Mouse (Mus musculus) forebrain, embryonic 10.5 days (tissue): ENCODE results near the gene Ntf5. TPM values are rescaled to one million over a fixed set of nuclear protein-coding genes. Genes with fewer than 3 reads are reported as not detected.
"Not testable (repeated sequence)": the region's sequence is repeated elsewhere in the genome, so short reads cannot be mapped to it uniquely, and the experiment has no call there.

ENCODE experiments used
- DNase-seq: peaks from one replicate; pipeline ENCODE4 v3.0.0-alpha.2; 2017; ENCODE audit warnings: low spot score; ENCODE audit errors: extremely low spot score
- H3K27ac ChIP-seq: fragments of 300-500 bp; sonication (generic); 2 replicates; pipeline ENCODE4 v1.5.1; 2016; ENCODE audit warnings: mild to moderate bottlenecking
- H3K27me3 ChIP-seq: fragments of 300-500 bp; sonication (generic); 2 replicates; pipeline ENCODE4 v1.6.1; 2016; ENCODE audit warnings: mild to moderate bottlenecking; ENCODE audit not compliant: poor library complexity, severe bottlenecking
- H3K36me3 ChIP-seq: fragments of 300-500 bp; sonication (generic); replicated peaks from 2 replicates; pipeline ENCODE4 v1.6.1; 2016; ENCODE audit warnings: mild to moderate bottlenecking, moderate library complexity
- H3K4me1 ChIP-seq: fragments of 300-500 bp; sonication (generic); 2 replicates; pipeline ENCODE4 v1.6.1; 2016
- H3K4me3 ChIP-seq: fragments of 300-500 bp; sonication (generic); 2 replicates; pipeline ENCODE4 v1.5.1; 2016; ENCODE audit warnings: mild to moderate bottlenecking, moderate library complexity
- H3K9me3 ChIP-seq: fragments of 300-500 bp; sonication (generic); 2 replicates; pipeline ENCODE4 v1.6.1; 2016; ENCODE audit warnings: mild to moderate bottlenecking, moderate library complexity
- WGBS: fragments of 180-500 bp; shearing (Covaris S2); methylation state at CpG from one replicate; pipeline ENCODE4 v1.1.7; 2016; 5-methylcytosine and 5-hydroxymethylcytosine counted together
- polyA plus RNA-seq: library from polyadenylated mRNA; unstranded; fragments of >200 nt; fragmentation: Nextera tagmentation; extraction: Ambion mirVana; gene quantifications from 2 replicates; pipeline ENCODE4 v1.2.1, GENCODE M21; 2016

Ntf5 gene
- polyA plus RNA-seq, 1 experiment from 2014 or later = 0.87 TPM

GRCm38 (mm10) chr7:45376057-45376456 is 37.4 kb upstream of the Ntf5 start:
- DNase-seq = no peak
- no peaks in the 10 kb centered on the region for H3K27me3 ChIP-seq
- 87% methylated on average over 1 of the region's 1 CpGs for WGBS
- H3K9me3 ChIP-seq = no peaks in the 10 kb centered on the region
- peaks cover 7% of the 10 kb centered on the region for H3K4me1 ChIP-seq
- peaks cover 95% of the 10 kb centered on the region for H3K36me3 ChIP-seq
- no peak overlapping the region for H3K4me3 ChIP-seq
- no peak overlapping the region for H3K27ac ChIP-seq

GRCm38 (mm10) chr7:45386077-45386476 is 27.4 kb upstream of the Ntf5 start:
- 88% methylated on average over 3 of the region's 3 CpGs for WGBS
- no peak for DNase-seq
- no peaks in the 10 kb centered on the region for H3K9me3 ChIP-seq
- no peaks in the 10 kb centered on the region for H3K27me3 ChIP-seq
- no peaks in the 10 kb centered on the region for H3K4me1 ChIP-seq
- H3K4me3 ChIP-seq = no peak overlapping the region
- H3K36me3 ChIP-seq = peaks cover 100% of the 10 kb centered on the region
- no peak overlapping the region for H3K27ac ChIP-seq

GRCm38 (mm10) chr7:45395129-45395541 is 18.4 kb upstream of the Ntf5 start:
- peaks cover 41% of the 10 kb centered on the region for H3K36me3 ChIP-seq
- WGBS = 2% methylated on average over 19 of the region's 20 CpGs
- H3K4me1 ChIP-seq = peaks cover 27% of the 10 kb centered on the region
- H3K27me3 ChIP-seq = no peaks in the 10 kb centered on the region
- peak overlapping the region; percentile 88 for H3K4me3 ChIP-seq
- peak overlapping the region; percentile 99 for H3K27ac ChIP-seq
- no peaks in the 10 kb centered on the region for H3K9me3 ChIP-seq
- no peak for DNase-seq

- Histone ChIP-seq H3K36me3 (peaks cover 35% of the 10 kb centered on the region), H3K9me3 (no peaks in the 10 kb centered on the region), H3K4me1 (peaks cover 27% of the 10 kb centered on the region), H3K27ac (peak within 1 kb of the TSS; percentile 99), H3K4me3 (peak within 1 kb of the TSS; percentile 88), H3K27me3 (no peaks in the 10 kb centered on the region)
- WGBS = 1% methylated on average over 60 of the region's 60 CpGs
- DNase-seq = peak; percentile 100
Measured at GRCm38 (mm10) chr7:45395578-45396336, 17.7 kb upstream of the Ntf5 start, which contains the start of gene Snrnp70. Gene Snrnp70, minus strand, starts transcription at chr7:45395742.

- 14% methylated on average over 3 of the region's 3 CpGs for WGBS
- DNase-seq, H3K9me3 ChIP-seq, H3K27me3 ChIP-seq: not testable (repeated sequence)
- H3K4me3 ChIP-seq = peak overlapping the region; percentile 88
- peak overlapping the region; percentile 99 for H3K27ac ChIP-seq
- H3K4me1 ChIP-seq = peaks cover 27% of the 10 kb centered on the region
- H3K36me3 ChIP-seq = peaks cover 29% of the 10 kb centered on the region
Measured at GRCm38 (mm10) chr7:45396337-45396775, 17.1 kb upstream of the Ntf5 start.

- Histone ChIP-seq H3K4me1 (peaks cover 27% of the 10 kb centered on the region), H3K9me3 (no peaks in the 10 kb centered on the region), H3K36me3 (peaks cover 25% of the 10 kb centered on the region), H3K27me3 (no peaks in the 10 kb centered on the region), H3K27ac (no peak overlapping the region), H3K4me3 (no peak overlapping the region)
- no peak for DNase-seq
- WGBS = 83% methylated on average over 2 of the region's 2 CpGs
Measured at GRCm38 (mm10) chr7:45396787-45397186, 16.7 kb upstream of the Ntf5 start.

GRCm38 (mm10) chr7:45401521-45402085 is 11.9 kb upstream of the Ntf5 start:
- H3K4me1 ChIP-seq = peaks cover 16% of the 10 kb centered on the region
- H3K9me3 ChIP-seq = no peaks in the 10 kb centered on the region
- H3K27me3 ChIP-seq = peaks cover 21% of the 10 kb centered on the region
- no peaks in the 10 kb centered on the region for H3K36me3 ChIP-seq
- no peak overlapping the region for H3K4me3 ChIP-seq
- DNase-seq = no peak
- no peak overlapping the region for H3K27ac ChIP-seq
- 76% methylated on average over 10 of the region's 10 CpGs for WGBS

- peaks cover 19% of the 10 kb centered on the region for H3K4me1 ChIP-seq
- WGBS = 49% methylated on average over 6 of the region's 6 CpGs
- peaks cover 42% of the 10 kb centered on the region for H3K27me3 ChIP-seq
- H3K9me3 ChIP-seq = no peaks in the 10 kb centered on the region
- no peak overlapping the region for H3K4me3 ChIP-seq
- H3K36me3 ChIP-seq = no peaks in the 10 kb centered on the region
- peak; percentile 69 for DNase-seq
- no peak overlapping the region for H3K27ac ChIP-seq
Measured at GRCm38 (mm10) chr7:45403532-45404261, 9.8 kb upstream of the Ntf5 start.

- Histone ChIP-seq H3K9me3 (no peaks in the 10 kb centered on the region), H3K27me3 (peaks cover 59% of the 10 kb centered on the region), H3K36me3 (no peaks in the 10 kb centered on the region), H3K4me3 (peak within 1 kb of the TSS; percentile 44), H3K4me1 (peaks cover 19% of the 10 kb centered on the region), H3K27ac (no peak within 1 kb of the TSS)
- DNase-seq = peak; percentile 60
- WGBS = 14% methylated on average over 28 of the region's 28 CpGs
Measured at GRCm38 (mm10) chr7:45405091-45406075, 8.1 kb upstream of the Ntf5 start, which contains the start of gene Kcna7. Gene Kcna7, plus strand, starts transcription at chr7:45405653.

- 3% methylated on average over 114 of the region's 114 CpGs for WGBS
- Histone ChIP-seq H3K27ac (no peak overlapping the region), H3K27me3 (peaks cover 70% of the 10 kb centered on the region), H3K36me3 (no peaks in the 10 kb centered on the region), H3K9me3 (no peaks in the 10 kb centered on the region), H3K4me1 (peaks cover 19% of the 10 kb centered on the region), H3K4me3 (peak overlapping the region; percentile 44)
- DNase-seq = no peak
Measured at GRCm38 (mm10) chr7:45406157-45407156, 7.0 kb upstream of the Ntf5 start.

GRCm38 (mm10) chr7:45407836-45408235 is 5.7 kb upstream of the Ntf5 start:
- Histone ChIP-seq H3K4me3 (no peak overlapping the region), H3K9me3 (no peaks in the 10 kb centered on the region), H3K27me3 (peaks cover 83% of the 10 kb centered on the region), H3K36me3 (no peaks in the 10 kb centered on the region), H3K27ac (no peak overlapping the region), H3K4me1 (peaks cover 19% of the 10 kb centered on the region)
- no peak for DNase-seq
- WGBS = 81% methylated on average over 10 of the region's 10 CpGs
